Mouse (Mus musculus) E14TG2a.4 (cell line): ENCODE measurements at regions not wholly inside any gene's neighbourhood (a gene's known extent, or its start where the extent isn't known, plus 50 kb on each side); places are given as distances from the start of the nearest gene placed in this dataset.

Experiments used
- H3K27me3 ChIP-seq: 2 replicates; pipeline ENCODE4 v1.6.1; 2014; ENCODE audit warnings: low read length, control low read depth; ENCODE audit not compliant: insufficient read depth
- H3K36me3 ChIP-seq: 2 replicates; pipeline ENCODE4 v1.6.1; 2014; ENCODE audit warnings: low read length, control low read depth; ENCODE audit not compliant: insufficient read depth
- H3K4me1 ChIP-seq: replicated peaks from 2 replicates; pipeline ENCODE4 v1.6.1; 2014; ENCODE audit warnings: low read depth, low read length, control low read depth
- H3K4me3 ChIP-seq: replicated peaks from 2 replicates; pipeline ENCODE4 v1.5.1; 2014; ENCODE audit warnings: mild to moderate bottlenecking, low read length
- H3K9me3 ChIP-seq: 2 replicates; pipeline ENCODE4 v1.6.1; 2014; ENCODE audit warnings: low read length, control low read depth
- CTCF ChIP-seq: conservative IDR thresholded peaks from 2 replicates; pipeline ENCODE4 v1.5.1; 2014; ENCODE audit warnings: low read length
- NANOG ChIP-seq: IDR thresholded peaks from 2 replicates; pipeline ENCODE4 v1.6.1; 2014; ENCODE audit warnings: borderline replicate concordance, low read length, mixed read lengths
- POU5F1 ChIP-seq: IDR thresholded peaks from 2 replicates; pipeline ENCODE4 v1.6.1; 2014; ENCODE audit warnings: low read length, borderline replicate concordance

DNA sequence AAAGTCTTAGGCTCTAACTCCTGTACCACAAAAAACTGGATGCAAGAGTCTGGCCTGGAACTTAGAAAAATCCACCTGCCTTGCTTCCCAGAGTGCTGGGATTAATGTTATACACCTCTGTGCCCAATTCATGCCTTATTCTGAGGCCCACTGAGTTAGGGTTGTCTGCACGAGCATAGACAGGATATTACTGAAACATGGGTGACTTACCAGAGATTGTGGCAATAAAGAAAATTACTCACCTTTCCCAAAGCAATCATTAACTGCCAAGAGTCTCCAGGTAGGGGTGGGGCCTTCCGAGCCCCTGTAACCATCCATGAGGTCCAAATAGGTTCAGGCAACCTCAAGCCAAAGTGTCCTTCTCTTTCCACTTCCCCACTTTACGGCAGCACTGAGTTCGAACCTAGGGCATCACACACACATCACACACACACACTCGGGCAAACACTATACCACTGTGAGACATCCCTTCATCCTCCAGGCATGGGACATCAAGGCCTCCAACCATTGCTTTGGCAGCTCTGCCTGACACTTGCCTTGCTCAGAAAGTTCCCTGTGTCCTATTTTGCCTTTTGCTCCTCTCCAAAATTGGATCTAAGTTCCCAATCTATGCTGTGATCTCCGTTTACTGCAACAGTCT, 53.7 kb upstream of the Peli1 start:
- Histone ChIP-seq H3K36me3 (no peaks in the 10 kb centered on the region), H3K4me1 (peaks cover 15% of the 10 kb centered on the region), H3K9me3 (no peaks in the 10 kb centered on the region), H3K4me3 (no peak overlapping the region), H3K27me3 (no peaks in the 10 kb centered on the region)
- no peak for TF ChIP-seq POU5F1
- TF ChIP-seq CTCF = no peak
- TF ChIP-seq NANOG = no peak

- no peaks in the 10 kb centered on the region for H3K9me3 ChIP-seq
- no peaks in the 10 kb centered on the region for H3K4me1 ChIP-seq
- no peaks in the 10 kb centered on the region for H3K36me3 ChIP-seq
- H3K4me3 ChIP-seq = no peak overlapping the region
- TF ChIP-seq NANOG (no peak), CTCF (no peak), POU5F1 (no peak)
- no peaks in the 10 kb centered on the region for H3K27me3 ChIP-seq
Observed at GRCm38 (mm10) chr11:21041201-21041600, 49.9 kb upstream of the Peli1 start.
